Mouse (Mus musculus) layer of hippocampus, adult 2 months (tissue): ENCODE results near the gene Hc. TPM values are rescaled to one million over a fixed set of nuclear protein-coding genes. Genes with fewer than 3 reads are reported as not detected.

Experiments
- DNase-seq, 2 experiments: peaks; one replicate each; pipeline ENCODE4 v3.0.0; 2022; ENCODE audit warnings: low spot score in 2 of 2
- H3K27ac ChIP-seq: fragments of 200-600 bp; 2 replicates; pipeline ENCODE4 v1.8.1; 2022
- H3K4me3 ChIP-seq: fragments of 200-600 bp; 2 replicates; pipeline ENCODE4 v1.8.1; 2022; ENCODE audit warnings: mild to moderate bottlenecking
- CTCF ChIP-seq: fragments of 200-600 bp; conservative IDR thresholded peaks from 2 replicates; pipeline ENCODE4 v1.8.1; 2022; ENCODE audit warnings: antibody characterized with exemption, mild to moderate bottlenecking, moderate library complexity
- total RNA-seq, 2 experiments: library from RNA; stranded (reverse); gene quantifications; 2 replicates each; pipeline ENCODE4 v1.2.3; 2021

Hc gene
- total RNA-seq, 2 experiments from 2014 or later = not detected

GRCm38 (mm10) chr2:34954344-34954743 is 106.9 kb downstream of the Hc start:
- Histone ChIP-seq H3K4me3 (no peak overlapping the region), H3K27ac (no peak overlapping the region)
- DNase-seq = no peak
- TF ChIP-seq CTCF = no peak

- no peak for DNase-seq
- no peak overlapping the region for H3K27ac ChIP-seq
- H3K4me3 ChIP-seq = no peak overlapping the region
- no peak for TF ChIP-seq CTCF
These were observed 107.6 kb downstream of the Hc start for GRCm38 (mm10) chr2:34953547-34954116.

- no peak for DNase-seq
- Histone ChIP-seq H3K27ac (no peak overlapping the region), H3K4me3 (no peak overlapping the region)
- no peak for TF ChIP-seq CTCF
These were observed 108.2 kb downstream of the Hc start for GRCm38 (mm10) chr2:34953018-34953417.

- Histone ChIP-seq H3K27ac (no peak overlapping the region), H3K4me3 (no peak overlapping the region)
- no peak for DNase-seq
- TF ChIP-seq CTCF = no peak
These were observed 109.8 kb downstream of the Hc start for GRCm38 (mm10) chr2:34951469-34951868.

GRCm38 (mm10) chr2:34948622-34949021 is 112.6 kb downstream of the Hc start:
- TF ChIP-seq CTCF = no peak
- H3K4me3 ChIP-seq = no peak overlapping the region
- DNase-seq = no peak
- H3K27ac ChIP-seq = no peak overlapping the region

- no peak for DNase-seq
- Histone ChIP-seq H3K4me3 (no peak overlapping the region), H3K27ac (no peak overlapping the region)
- TF ChIP-seq CTCF = no peak
These were observed 115.2 kb downstream of the Hc start for GRCm38 (mm10) chr2:34946046-34946445.

- Histone ChIP-seq H3K4me3 (no peak overlapping the region), H3K27ac (no peak overlapping the region)
- DNase-seq = no peak
- TF ChIP-seq CTCF = no peak
These were observed 115.7 kb downstream of the Hc start for GRCm38 (mm10) chr2:34945580-34945979.

GRCm38 (mm10) chr2:34944761-34945160 is 116.5 kb downstream of the Hc start:
- Histone ChIP-seq H3K27ac (no peak overlapping the region), H3K4me3 (no peak overlapping the region)
- no peak for DNase-seq
- no peak for TF ChIP-seq CTCF

- no peak overlapping the region for H3K4me3 ChIP-seq
- no peak overlapping the region for H3K27ac ChIP-seq
- TF ChIP-seq CTCF = no peak
- DNase-seq = no peak
These were observed 117.6 kb downstream of the Hc start for GRCm38 (mm10) chr2:34943556-34944120.

GRCm38 (mm10) chr2:34941061-34941675 is 120.1 kb downstream of the Hc start:
- H3K4me3 ChIP-seq = no peak overlapping the region
- no peak for DNase-seq
- TF ChIP-seq CTCF = no peak
- no peak overlapping the region for H3K27ac ChIP-seq

- no peak for DNase-seq
- H3K4me3 ChIP-seq = no peak overlapping the region
- no peak for TF ChIP-seq CTCF
- H3K27ac ChIP-seq = no peak overlapping the region
These were observed 121.0 kb downstream of the Hc start for GRCm38 (mm10) chr2:34940246-34940645.

- no peak for DNase-seq
- no peak for TF ChIP-seq CTCF
- no peak overlapping the region for H3K27ac ChIP-seq
- no peak overlapping the region for H3K4me3 ChIP-seq
These were observed 122.7 kb downstream of the Hc start for GRCm38 (mm10) chr2:34938269-34939208.

- no peak for TF ChIP-seq CTCF
- DNase-seq = no peak
These were observed 123.8 kb downstream of the Hc start for GRCm38 (mm10) chr2:34937460-34937859.

More at GRCm38 (mm10) chr2:34937460-34937859, 123.8 kb downstream of the Hc start:
- Histone ChIP-seq H3K27ac (no peak overlapping the region), H3K4me3 (no peak overlapping the region)

Other genes with a start within 250 kb of the Hc start
- 10 to 100 TPM; 78.2 to 84.0 TPM for gene Fbxw2, start 235.1 kb downstream of the Hc start, total RNA-seq
- not detected for gene Gm34653, start 228.4 kb downstream of the Hc start, total RNA-seq
- under 1 TPM; 0.15 to 0.41 TPM for gene Cutal, start 187.0 kb downstream of the Hc start, total RNA-seq
- 10 to 100 TPM; 36.1 to 43.1 TPM for gene Psmd5, start 186.5 kb downstream of the Hc start, total RNA-seq
- 1 to 10 TPM; 1.1 to 1.2 TPM for gene Phf19, start 147.4 kb downstream of the Hc start, total RNA-seq
- 1 to 10 TPM; 3.5 to 3.8 TPM for gene Traf1, start 99.7 kb downstream of the Hc start, total RNA-seq
- gene AI182371, start 40.1 kb upstream of the Hc start, total RNA-seq = under 1 TPM; 0.44 to 0.61 TPM
- 10 to 100 TPM in 1 of 2 experiments, 1 to 10 TPM in 1; 9.2 to 12.9 TPM for gene Cntrl, start 48.1 kb upstream of the Hc start, total RNA-seq
- gene Rab14, start 139.7 kb upstream of the Hc start, total RNA-seq = 100 to 1,000 TPM; 234 to 238 TPM
- 10 to 100 TPM; 46.5 to 49.1 TPM for gene Gsn, start 194.9 kb upstream of the Hc start, total RNA-seq